Mouse (Mus musculus) midbrain, embryonic 12.5 days (tissue): ENCODE data around the gene Abcc4. TPM values are rescaled to one million over a fixed set of nuclear protein-coding genes. Genes with fewer than 3 reads are reported as not detected.
"Not testable (repeated sequence)": the region's sequence is repeated elsewhere in the genome, so short reads cannot be mapped to it uniquely, and the experiment has no call there.

Source experiments
- ATAC-seq: fragments of 200-750 bp; cut with Nextera tagmentation; 2 replicates; pipeline ENCODE4 v1.8.0; 2017; ENCODE audit warnings: low read depth, moderate TSS enrichment, moderate library complexity; ENCODE audit not compliant: low FRiP score
- H3K27ac ChIP-seq: fragments of 300-500 bp; sonication (generic); replicated peaks from 2 replicates; pipeline ENCODE4 v1.5.1; 2016; ENCODE audit warnings: mild to moderate bottlenecking
- H3K27me3 ChIP-seq: fragments of 300-500 bp; sonication (generic); 2 replicates; pipeline ENCODE4 v1.6.1; 2016; ENCODE audit warnings: mild to moderate bottlenecking
- H3K36me3 ChIP-seq: fragments of 300-500 bp; sonication (generic); 2 replicates; pipeline ENCODE4 v1.6.1; 2016
- H3K4me1 ChIP-seq: fragments of 300-500 bp; sonication (generic); 2 replicates; pipeline ENCODE4 v1.6.1; 2016
- H3K4me2 ChIP-seq: fragments of 300-500 bp; sonication (generic); replicated peaks from 2 replicates; pipeline ENCODE4 v1.6.1; 2016; ENCODE audit warnings: mild to moderate bottlenecking, moderate library complexity
- H3K4me3 ChIP-seq: fragments of 300-500 bp; sonication (generic); 2 replicates; pipeline ENCODE4 v1.5.1; 2016; ENCODE audit warnings: mild to moderate bottlenecking
- H3K9ac ChIP-seq: fragments of 300-500 bp; sonication (generic); replicated peaks from 2 replicates; pipeline ENCODE4 v1.6.1; 2016; ENCODE audit warnings: mild to moderate bottlenecking, moderate library complexity
- H3K9me3 ChIP-seq: fragments of 300-500 bp; sonication (generic); 2 replicates; pipeline ENCODE4 v1.6.1; 2016; ENCODE audit warnings: mild to moderate bottlenecking
- WGBS: fragments of 180-500 bp; shearing (Covaris S2); methylation state at CpG from one replicate; pipeline ENCODE4 v1.1.7; 2016; 5-methylcytosine and 5-hydroxymethylcytosine counted together
- polyA plus RNA-seq: library from polyadenylated mRNA; unstranded; fragments of >200 nt; fragmentation: Nextera tagmentation; extraction: Ambion mirVana; gene quantifications from 2 replicates; pipeline ENCODE4 v1.2.1, GENCODE M21; 2016

The Abcc4 gene
- polyA plus RNA-seq, 1 experiment from 2014 or later: 3.1 TPM

- Histone ChIP-seq H3K4me1 (0 out of 2 replicates have a peak, but pooled peaks cover 3% of the 10 kb centered on the region), H3K36me3 (no peaks in the 10 kb centered on the region), H3K4me2 (no peak overlapping the region), H3K27ac (no peak overlapping the region), H3K4me3 (no peak overlapping the region), H3K9me3 (no peaks in the 10 kb centered on the region), H3K27me3 (no peaks in the 10 kb centered on the region), H3K9ac (no peak overlapping the region)
- no peak for ATAC-seq
- WGBS: 65% methylated on average over 6 of the region's 6 CpGs
Measured at GRCm38 (mm10) chr14:118673501-118673900, 32.5 kb downstream of the Abcc4 start.

GRCm38 (mm10) chr14:118672931-118673330 is 33.1 kb downstream of the Abcc4 start:
- not testable (repeated sequence) for H3K9me3 ChIP-seq, H3K27me3 ChIP-seq, H3K4me2 ChIP-seq, ATAC-seq, H3K4me1 ChIP-seq, H3K36me3 ChIP-seq, H3K9ac ChIP-seq, H3K4me3 ChIP-seq, H3K27ac ChIP-seq
- WGBS: 99% methylated on average over 6 of the region's 6 CpGs

- ATAC-seq: no peak
- Histone ChIP-seq H3K9me3 (no peaks in the 10 kb centered on the region), H3K36me3 (no peaks in the 10 kb centered on the region), H3K27me3 (no peaks in the 10 kb centered on the region), H3K27ac (no peak overlapping the region), H3K4me1 (no peaks in the 10 kb centered on the region), H3K4me2 (no peak overlapping the region), H3K9ac (no peak overlapping the region), H3K4me3 (no peak overlapping the region)
- WGBS: 93% methylated on average over 6 of the region's 6 CpGs
Measured at GRCm38 (mm10) chr14:118667499-118667898, 38.5 kb downstream of the Abcc4 start.

GRCm38 (mm10) chr14:118664661-118665060 is 41.4 kb downstream of the Abcc4 start:
- no peak for ATAC-seq
- Histone ChIP-seq H3K9ac (no peak overlapping the region), H3K9me3 (no peaks in the 10 kb centered on the region), H3K4me1 (no peaks in the 10 kb centered on the region; the same call in 1 of the 2 replicates), H3K27me3 (no peaks in the 10 kb centered on the region), H3K36me3 (no peaks in the 10 kb centered on the region), H3K4me3 (no peak overlapping the region), H3K4me2 (no peak overlapping the region), H3K27ac (no peak overlapping the region)
- 89% methylated on average over 7 of the region's 7 CpGs for WGBS

- Histone ChIP-seq H3K9ac (no peak overlapping the region), H3K4me3 (no peak overlapping the region), H3K36me3 (no peaks in the 10 kb centered on the region), H3K9me3 (no peaks in the 10 kb centered on the region), H3K4me1 (peaks cover 7% of the 10 kb centered on the region), H3K4me2 (no peak overlapping the region), H3K27ac (no peak overlapping the region), H3K27me3 (no peaks in the 10 kb centered on the region)
- WGBS: 94% methylated on average over 18 of the region's 18 CpGs
- ATAC-seq: no peak
Measured at GRCm38 (mm10) chr14:118662625-118663276, 43.3 kb downstream of the Abcc4 start.

- H3K36me3 ChIP-seq: no peaks in the 10 kb centered on the region
- H3K4me2 ChIP-seq: no peak overlapping the region
- peaks cover 13% of the 10 kb centered on the region for H3K4me1 ChIP-seq
- no peak for ATAC-seq
- no peak overlapping the region for H3K4me3 ChIP-seq
- 96% methylated on average over 10 of the region's 10 CpGs for WGBS
- no peaks in the 10 kb centered on the region for H3K27me3 ChIP-seq
- no peak overlapping the region for H3K9ac ChIP-seq
- H3K9me3 ChIP-seq: no peaks in the 10 kb centered on the region
- H3K27ac ChIP-seq: no peak overlapping the region
Measured at GRCm38 (mm10) chr14:118662124-118662523, 43.9 kb downstream of the Abcc4 start.

GRCm38 (mm10) chr14:118659230-118659629 is 46.8 kb downstream of the Abcc4 start:
- H3K9me3 ChIP-seq: no peaks in the 10 kb centered on the region
- no peak overlapping the region for H3K27ac ChIP-seq
- H3K36me3 ChIP-seq: no peaks in the 10 kb centered on the region
- no peak for ATAC-seq
- H3K27me3 ChIP-seq: no peaks in the 10 kb centered on the region
- no peak overlapping the region for H3K4me2 ChIP-seq
- H3K9ac ChIP-seq: no peak overlapping the region
- H3K4me1 ChIP-seq: peaks cover 15% of the 10 kb centered on the region
- H3K4me3 ChIP-seq: no peak overlapping the region

GRCm38 (mm10) chr14:118658328-118658692 is 47.7 kb downstream of the Abcc4 start:
- H3K27ac ChIP-seq: no peak overlapping the region
- 66% methylated on average over 8 of the region's 8 CpGs for WGBS

GRCm38 (mm10) chr14:118657673-118658327 is 48.2 kb downstream of the Abcc4 start:
- Histone ChIP-seq H3K9me3 (no peaks in the 10 kb centered on the region), H3K36me3 (no peaks in the 10 kb centered on the region), H3K9ac (no peak overlapping the region), H3K27me3 (no peaks in the 10 kb centered on the region), H3K4me3 (no peak overlapping the region), H3K4me2 (no peak overlapping the region; the same call in 1 of the 2 replicates), H3K27ac (no peak overlapping the region), H3K4me1 (peaks cover 15% of the 10 kb centered on the region)
- ATAC-seq: no peak
- 39% methylated on average over 20 of the region's 20 CpGs for WGBS

More at GRCm38 (mm10) chr14:118658328-118658692, 47.7 kb downstream of the Abcc4 start:
- Histone ChIP-seq H3K9ac (no peak overlapping the region), H3K4me2 (no peak overlapping the region; the same call in 1 of the 2 replicates), H3K9me3 (no peaks in the 10 kb centered on the region), H3K36me3 (no peaks in the 10 kb centered on the region), H3K4me1 (peaks cover 15% of the 10 kb centered on the region), H3K27me3 (no peaks in the 10 kb centered on the region), H3K4me3 (no peak overlapping the region)
- ATAC-seq: no peak

GRCm38 (mm10) chr14:118657206-118657605 is 48.8 kb downstream of the Abcc4 start:
- no peak overlapping the region for H3K4me2 ChIP-seq
- no peak overlapping the region for H3K9ac ChIP-seq
- H3K27me3 ChIP-seq: no peaks in the 10 kb centered on the region
- H3K4me1 ChIP-seq: peaks cover 15% of the 10 kb centered on the region
- no peak for ATAC-seq
- WGBS: 42% methylated on average over 4 of the region's 4 CpGs
- H3K4me3 ChIP-seq: no peak overlapping the region
- H3K27ac ChIP-seq: no peak overlapping the region
- H3K9me3 ChIP-seq: no peaks in the 10 kb centered on the region
- H3K36me3 ChIP-seq: no peaks in the 10 kb centered on the region

GRCm38 (mm10) chr14:118656036-118656435 is 50.0 kb downstream of the Abcc4 start:
- H3K9ac ChIP-seq: no peak overlapping the region
- H3K4me1 ChIP-seq: peaks cover 15% of the 10 kb centered on the region
- H3K4me2 ChIP-seq: no peak overlapping the region
- H3K36me3 ChIP-seq: no peaks in the 10 kb centered on the region
- no peak overlapping the region for H3K4me3 ChIP-seq
- no peaks in the 10 kb centered on the region for H3K27me3 ChIP-seq
- 80% methylated on average over 7 of the region's 7 CpGs for WGBS
- no peak overlapping the region for H3K27ac ChIP-seq
- ATAC-seq: no peak
- H3K9me3 ChIP-seq: no peaks in the 10 kb centered on the region

GRCm38 (mm10) chr14:118654903-118655302 is 51.1 kb downstream of the Abcc4 start:
- H3K27me3 ChIP-seq: no peaks in the 10 kb centered on the region
- H3K27ac ChIP-seq: no peak overlapping the region
- H3K4me1 ChIP-seq: peaks cover 15% of the 10 kb centered on the region
- no peaks in the 10 kb centered on the region for H3K9me3 ChIP-seq
- H3K9ac ChIP-seq: no peak overlapping the region
- H3K4me3 ChIP-seq: no peak overlapping the region
- H3K36me3 ChIP-seq: no peaks in the 10 kb centered on the region
- H3K4me2 ChIP-seq: no peak overlapping the region
- no peak for ATAC-seq
- 81% methylated on average over 2 of the region's 2 CpGs for WGBS
